Mouse (Mus musculus) thymus, adult 2 months (tissue): ENCODE results near the gene Slc22a12.

Experiments
- CTCF ChIP-seq: fragments of 200-500 bp; IDR thresholded peaks from 2 replicates; pipeline ENCODE4 v1.5.1; 2012; ENCODE audit warnings: mild to moderate bottlenecking, control low read depth, low read length, moderate library complexity, borderline replicate concordance; ENCODE audit not compliant: control insufficient read depth, poor library complexity, insufficient read depth; ENCODE audit errors: extremely low read depth
- POLR2A ChIP-seq: fragments of 200-500 bp; IDR thresholded peaks from 2 replicates; pipeline ENCODE4 v1.6.1; 2012; ENCODE audit warnings: mild to moderate bottlenecking, low read length, control low read depth, moderate library complexity; ENCODE audit not compliant: control insufficient read depth, poor library complexity, insufficient read depth; ENCODE audit errors: extremely low read depth

- TF ChIP-seq CTCF (no peak), POLR2A (no peak)
Observed at GRCm38 (mm10) chr19:6502543-6503319, 40.1 kb downstream of the Slc22a12 start.
